Mouse (Mus musculus): ENCODE measurements around the gene Kcnk16. TPM values are rescaled to one million over a fixed set of nuclear protein-coding genes. Genes with fewer than 3 reads are reported as not detected.

The Kcnk16 gene
- total RNA-seq, 2 experiments from 2014 or later, result not detected

Other genes starting within 250 kb of the Kcnk16 start
- gene Saysd1, start 130.7 kb downstream of the Kcnk16 start, total RNA-seq (2015; ENCODE audit: low replicate concordance), result 0.42 and 1.4 TPM in 2 replicates
- not detected in 2 replicates for gene Saysd1, start 130.7 kb downstream of the Kcnk16 start, total RNA-seq (2017; ENCODE audit: low replicate concordance)
- gene Kcnk5, start 87.4 kb downstream of the Kcnk16 start, total RNA-seq (2015; ENCODE audit: low replicate concordance), result 2.2 and 3.4 TPM in 2 replicates
- 2.4 and 3.6 TPM in 2 replicates for gene Kcnk5, start 87.4 kb downstream of the Kcnk16 start, total RNA-seq (2017; ENCODE audit: low replicate concordance)
- gene Nudt13, start 25.5 kb upstream of the Kcnk16 start, total RNA-seq (2015; ENCODE audit: low replicate concordance), result 1.8 and 5.0 TPM in 2 replicates
- 3.9 and 15.0 TPM in 2 replicates for gene Nudt13, start 25.5 kb upstream of the Kcnk16 start, total RNA-seq (2017; ENCODE audit: low replicate concordance)
- 13.7 and 15.1 TPM in 2 replicates for gene Ecd, start 78.9 kb upstream of the Kcnk16 start, total RNA-seq (2015; ENCODE audit: low replicate concordance)
- gene Ecd, start 78.9 kb upstream of the Kcnk16 start, total RNA-seq (2017; ENCODE audit: low replicate concordance), result 13.1 and 23.3 TPM in 2 replicates
- 13.4 and 27.4 TPM in 2 replicates for gene Fam149b, start 79.0 kb upstream of the Kcnk16 start, total RNA-seq (2015; ENCODE audit: low replicate concordance)
- 17.8 and 24.6 TPM in 2 replicates for gene Fam149b, start 79.0 kb upstream of the Kcnk16 start, total RNA-seq (2017; ENCODE audit: low replicate concordance)
- 86.9 and 96.0 TPM in 2 replicates for gene Dnajc9, start 119.7 kb upstream of the Kcnk16 start, total RNA-seq (2015; ENCODE audit: low replicate concordance)
- gene Dnajc9, start 119.7 kb upstream of the Kcnk16 start, total RNA-seq (2017; ENCODE audit: low replicate concordance), result 210 and 262 TPM in 2 replicates
- gene Mrps16, start 124.4 kb upstream of the Kcnk16 start, total RNA-seq (2015; ENCODE audit: low replicate concordance), result 9.2 and 20.2 TPM in 2 replicates
- 6.9 and 15.9 TPM in 2 replicates for gene Mrps16, start 124.4 kb upstream of the Kcnk16 start, total RNA-seq (2017; ENCODE audit: low replicate concordance)
- not detected in 2 replicates for gene Cfap70, start 183.0 kb upstream of the Kcnk16 start, total RNA-seq (2015; ENCODE audit: low replicate concordance)
- gene Cfap70, start 183.0 kb upstream of the Kcnk16 start, total RNA-seq (2017; ENCODE audit: low replicate concordance), result not detected in 2 replicates
- gene Anxa7, start 210.9 kb upstream of the Kcnk16 start, total RNA-seq (2015; ENCODE audit: low replicate concordance), result 59.9 and 88.3 TPM in 2 replicates
- gene Anxa7, start 210.9 kb upstream of the Kcnk16 start, total RNA-seq (2017; ENCODE audit: low replicate concordance), result 60.6 and 79.3 TPM in 2 replicates
- gene Mss51, start 227.7 kb upstream of the Kcnk16 start, total RNA-seq (2015; ENCODE audit: low replicate concordance), result 8.0 and 20.2 TPM in 2 replicates
- gene Mss51, start 227.7 kb upstream of the Kcnk16 start, total RNA-seq (2017; ENCODE audit: low replicate concordance), result 5.6 and 15.4 TPM in 2 replicates

Measured in erythroid progenitor cell, adult 5-6 weeks (primary cell).